Mouse (Mus musculus): ENCODE data around the gene Commd3.

DNA sequence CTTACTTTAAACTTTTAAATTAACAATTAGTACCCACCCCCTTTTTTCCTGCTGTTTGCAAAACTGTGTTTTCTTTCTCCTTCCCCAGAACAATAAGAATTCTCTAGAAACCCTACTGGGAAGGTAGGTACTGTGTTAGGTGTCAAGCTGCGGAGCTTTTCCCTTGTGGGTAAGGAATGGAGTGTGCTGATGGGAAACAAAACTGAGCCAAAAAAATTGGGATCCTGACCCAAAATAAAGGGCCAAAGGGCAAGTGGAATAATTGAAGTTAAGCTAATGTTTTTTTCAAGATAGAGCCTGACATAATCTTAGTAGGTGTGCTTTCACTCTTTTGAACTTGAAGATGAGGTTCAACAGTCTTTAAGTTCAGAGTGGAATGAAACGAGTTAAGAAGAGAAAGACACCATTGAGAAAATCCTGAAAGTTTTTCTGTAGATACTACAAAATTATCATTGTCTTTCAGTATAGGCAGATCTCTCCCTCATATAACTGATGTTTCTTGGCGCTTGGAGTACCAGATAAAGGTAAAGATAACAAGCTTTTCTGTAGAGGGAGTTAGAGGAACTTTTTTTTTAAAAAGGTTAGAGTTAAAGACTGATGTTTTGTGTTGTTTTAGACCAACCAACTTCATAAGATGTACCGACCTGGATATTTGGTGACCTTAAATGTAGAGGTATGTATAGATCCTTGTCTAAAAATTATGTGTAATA, 2.2 kb downstream of the Commd3 start:
- TF ChIP-seq CTCF (IDR thresholded peaks at IDR 0.05; ENCODE audit: extremely low read depth, insufficient read depth, low read length) (no peak), POLR2A (IDR thresholded peaks at IDR 0.05; ENCODE audit: extremely low read depth, insufficient read depth, low read length) (no peak)

Measured in cortical plate, adult 2 months (tissue).